Mouse (Mus musculus) lung, postnatal 0 days (tissue): ENCODE data around the gene Lpar1.

Source experiments
- CTCF ChIP-seq: IDR thresholded peaks from 2 replicates; pipeline ENCODE4 v1.5.1; 2016; ENCODE audit warnings: antibody characterized with exemption, mild to moderate bottlenecking
- EP300 ChIP-seq: IDR thresholded peaks from 2 replicates; pipeline ENCODE4 v1.6.1; 2016; ENCODE audit warnings: antibody characterized with exemption, mild to moderate bottlenecking, control low read depth

GRCm38 (mm10) chr4:58577382-58578048, 23.8 kb upstream of the Lpar1 start:
- TF ChIP-seq CTCF (no peak), EP300 (no peak)
